Mouse (Mus musculus) midbrain, postnatal 0 days (tissue): ENCODE data around the gene Phtf1. TPM values are rescaled to one million over a fixed set of nuclear protein-coding genes. Genes with fewer than 3 reads are reported as not detected.
A peak's percentile ranks its signal among the peaks of the same experiment; 100 is the strongest.

Experiments
- ATAC-seq: fragments of 200-750 bp; cut with Nextera tagmentation; 2 replicates; pipeline ENCODE4 v1.8.0; 2017; ENCODE audit warnings: moderate number of reproducible peaks, mild to moderate bottlenecking, moderate TSS enrichment, moderate library complexity; ENCODE audit not compliant: low FRiP score
- DNase-seq: peaks from one replicate; pipeline ENCODE4 v3.0.0-alpha.2; 2015; ENCODE audit warnings: low spot score
- H3K27ac ChIP-seq: fragments of 300-500 bp; sonication (generic); 2 replicates; pipeline ENCODE4 v1.5.1; 2014; ENCODE audit warnings: low read depth, mild to moderate bottlenecking, low read length, mixed read lengths
- H3K27me3 ChIP-seq: fragments of 300-500 bp; sonication (generic); 2 replicates; pipeline ENCODE4 v1.6.1; 2014; ENCODE audit warnings: low read length, control low read depth, mixed read lengths; ENCODE audit not compliant: insufficient read depth
- H3K36me3 ChIP-seq: fragments of 300-500 bp; sonication (generic); 2 replicates; pipeline ENCODE4 v1.6.1; 2014; ENCODE audit warnings: low read length, control low read depth, mixed read lengths; ENCODE audit not compliant: insufficient read depth
- H3K4me1 ChIP-seq: fragments of 300-500 bp; sonication (generic); 2 replicates; pipeline ENCODE4 v1.6.1; 2014; ENCODE audit warnings: mild to moderate bottlenecking, control low read depth, antibody characterized with exemption, low read length, mixed read lengths; ENCODE audit not compliant: insufficient read depth
- H3K4me2 ChIP-seq: fragments of 300-500 bp; sonication (generic); 2 replicates; pipeline ENCODE4 v1.6.1; 2014; ENCODE audit warnings: low read depth, mild to moderate bottlenecking, low read length, mixed read lengths; ENCODE audit not compliant: poor library complexity, severe bottlenecking
- H3K4me3 ChIP-seq: fragments of 300-500 bp; sonication (generic); 2 replicates; pipeline ENCODE4 v1.5.1; 2014; ENCODE audit warnings: low read depth, mild to moderate bottlenecking, low read length, moderate library complexity
- H3K9ac ChIP-seq: fragments of 300-500 bp; sonication (generic); replicated peaks from 2 replicates; pipeline ENCODE4 v1.6.1; 2014; ENCODE audit warnings: mild to moderate bottlenecking, low read length, moderate library complexity, mixed read lengths; ENCODE audit not compliant: poor library complexity, severe bottlenecking
- H3K9me3 ChIP-seq: fragments of 300-500 bp; sonication (generic); 2 replicates; pipeline ENCODE4 v1.6.1; 2016; ENCODE audit warnings: low read length, control low read depth
- CTCF ChIP-seq: IDR thresholded peaks from 2 replicates; pipeline ENCODE4 v1.5.1; 2016; ENCODE audit warnings: antibody characterized with exemption, mild to moderate bottlenecking
- WGBS: fragments of 180-500 bp; shearing (Covaris S2); extraction: QIAGEN DNeasy Blood & Tissue Kit; methylation state at CpG from one replicate; pipeline ENCODE4 v1.1.7; 2014; 5-methylcytosine and 5-hydroxymethylcytosine counted together
- polyA plus RNA-seq: library from polyadenylated mRNA; unstranded; fragments of >200 nt; fragmentation: Nextera tagmentation; extraction: Ambion mirVana; gene quantifications from 2 replicates; pipeline ENCODE4 v1.2.1, GENCODE M21; 2015
- total RNA-seq: library from RNA; depleted of rRNA; stranded (reverse); fragments of >200 nt; gene quantifications from 2 replicates; pipeline ENCODE4 v1.2.3, GENCODE M21; 2014

The Phtf1 gene
- total and polyA plus RNA-seq, 2 experiments from 2014 or later = 15.9 to 24.3 TPM

GRCm38 (mm10) chr3:103960622-103961021 is 7.3 kb upstream of the Phtf1 start:
- Histone ChIP-seq H3K4me1 (no peaks in the 10 kb centered on the region), H3K36me3 (0 out of 2 replicates have a peak, but pooled peaks cover 7% of the 10 kb centered on the region), H3K4me2 (no peak overlapping the region), H3K27me3 (no peaks in the 10 kb centered on the region), H3K9me3 (no peaks in the 10 kb centered on the region), H3K4me3 (no peak overlapping the region), H3K27ac (no peak overlapping the region), H3K9ac (no peak overlapping the region)
- DNase-seq (no peak), ATAC-seq (no peak)
- TF ChIP-seq CTCF = no peak
- WGBS = 93% methylated on average over 3 of the region's 3 CpGs

- Histone ChIP-seq H3K4me2 (peak overlapping the region; percentile 77), H3K27ac (peak overlapping the region; percentile 96), H3K36me3 (0 out of 2 replicates have a peak, but pooled peaks cover 2% of the 10 kb centered on the region), H3K27me3 (no peaks in the 10 kb centered on the region), H3K9me3 (no peaks in the 10 kb centered on the region), H3K4me3 (peak overlapping the region; percentile 76), H3K4me1 (peaks cover 5% of the 10 kb centered on the region; the same call in 1 of the 2 replicates), H3K9ac (peak overlapping the region; percentile 72; the same call in 1 of the 2 replicates)
- no peak for DNase-seq
- ATAC-seq = no peak
- WGBS = 20% methylated on average over 2 of the region's 2 CpGs
- no peak for TF ChIP-seq CTCF
These were observed 679 bp upstream of the Phtf1 start for GRCm38 (mm10) chr3:103967231-103967630.

- peak; percentile 80 for ATAC-seq
- WGBS = under 1% methylated on average over 23 of the region's 24 CpGs
These were observed 791 bp downstream of the Phtf1 start for GRCm38 (mm10) chr3:103968701-103969100.

GRCm38 (mm10) chr3:103971157-103971556 is 3.2 kb downstream of the Phtf1 start:
- WGBS = 97% methylated on average over 2 of the region's 2 CpGs
- H3K9me3 ChIP-seq = no peaks in the 10 kb centered on the region
- no peak overlapping the region for H3K27ac ChIP-seq
- H3K4me1 ChIP-seq = peaks cover 5% of the 10 kb centered on the region; the same call in 1 of the 2 replicates
- no peak overlapping the region for H3K4me2 ChIP-seq
- H3K27me3 ChIP-seq = no peaks in the 10 kb centered on the region
- no peak overlapping the region for H3K9ac ChIP-seq
- ATAC-seq = no peak
- H3K36me3 ChIP-seq = no peaks in the 10 kb centered on the region; the same call in 1 of the 2 replicates
- H3K4me3 ChIP-seq = no peak overlapping the region
- DNase-seq = no peak
- no peak for TF ChIP-seq CTCF

More at GRCm38 (mm10) chr3:103968701-103969100, 791 bp downstream of the Phtf1 start:
- Histone ChIP-seq H3K4me3 (peak overlapping the region; percentile 76), H3K36me3 (no peaks in the 10 kb centered on the region; the same call in 1 of the 2 replicates), H3K27me3 (no peaks in the 10 kb centered on the region), H3K9me3 (no peaks in the 10 kb centered on the region), H3K9ac (peak overlapping the region; percentile 72), H3K27ac (peak overlapping the region; percentile 96), H3K4me1 (peaks cover 5% of the 10 kb centered on the region; the same call in 1 of the 2 replicates), H3K4me2 (peak overlapping the region; percentile 77)
- TF ChIP-seq CTCF = no peak
- DNase-seq = peak; percentile 60

GRCm38 (mm10) chr3:103984556-103984955 is 16.6 kb downstream of the Phtf1 start:
- Histone ChIP-seq H3K4me2 (no peak overlapping the region), H3K36me3 (peaks cover 36% of the 10 kb centered on the region), H3K4me1 (no peaks in the 10 kb centered on the region), H3K9me3 (no peaks in the 10 kb centered on the region), H3K27ac (no peak overlapping the region), H3K9ac (no peak overlapping the region), H3K4me3 (no peak overlapping the region), H3K27me3 (no peaks in the 10 kb centered on the region)
- TF ChIP-seq CTCF = no peak
- DNase-seq (no peak), ATAC-seq (no peak)
- WGBS = 77% methylated on average over 4 of the region's 4 CpGs

- Histone ChIP-seq H3K4me3 (no peak overlapping the region), H3K4me1 (no peaks in the 10 kb centered on the region), H3K36me3 (peaks cover 42% of the 10 kb centered on the region), H3K4me2 (no peak overlapping the region), H3K27me3 (no peaks in the 10 kb centered on the region), H3K9me3 (no peaks in the 10 kb centered on the region), H3K9ac (no peak overlapping the region), H3K27ac (no peak overlapping the region)
- no peak for DNase-seq
- 96% methylated on average over 2 of the region's 2 CpGs for WGBS
- TF ChIP-seq CTCF = no peak
- no peak for ATAC-seq
These were observed 17.3 kb downstream of the Phtf1 start for GRCm38 (mm10) chr3:103985194-103985593.
